Mouse (Mus musculus): Measurements from ENCODE around the gene Cygb.

Gene Cygb

DNA sequence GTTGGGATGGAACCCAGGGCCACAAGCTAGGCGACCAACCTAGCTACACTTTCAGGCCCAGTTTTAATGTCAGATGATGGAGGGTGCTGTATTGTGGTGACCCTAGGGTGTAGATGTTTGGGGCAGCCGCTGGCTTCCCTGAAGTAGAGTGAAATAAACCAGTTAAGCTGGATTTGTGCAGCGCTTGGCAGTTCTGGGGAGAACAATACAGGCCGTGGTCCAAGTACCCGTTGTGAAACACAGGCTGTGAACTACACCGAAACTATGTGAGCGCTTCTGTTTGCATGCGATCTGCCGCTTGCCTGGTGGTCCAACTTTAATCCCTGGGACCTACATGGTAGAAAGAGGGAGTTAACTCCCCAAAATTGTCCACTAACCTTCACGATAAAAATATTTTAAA lies 21.2 kb downstream of the Cygb start:
- DNase-seq, result no peak

- no peak for DNase-seq
Observed at GRCm38 (mm10) chr11:116630171-116630965, 23.7 kb downstream of the Cygb start.

GRCm38 (mm10) chr11:116629472-116629871 lies 24.6 kb downstream of the Cygb start:
- no peak for DNase-seq

GRCm38 (mm10) chr11:116628712-116629111 lies 25.4 kb downstream of the Cygb start:
- peak; percentile 92 to 93 for DNase-seq

- peak; percentile 75 to 77 for DNase-seq
Observed at GRCm38 (mm10) chr11:116627072-116628020, 26.8 kb downstream of the Cygb start.

DNA sequence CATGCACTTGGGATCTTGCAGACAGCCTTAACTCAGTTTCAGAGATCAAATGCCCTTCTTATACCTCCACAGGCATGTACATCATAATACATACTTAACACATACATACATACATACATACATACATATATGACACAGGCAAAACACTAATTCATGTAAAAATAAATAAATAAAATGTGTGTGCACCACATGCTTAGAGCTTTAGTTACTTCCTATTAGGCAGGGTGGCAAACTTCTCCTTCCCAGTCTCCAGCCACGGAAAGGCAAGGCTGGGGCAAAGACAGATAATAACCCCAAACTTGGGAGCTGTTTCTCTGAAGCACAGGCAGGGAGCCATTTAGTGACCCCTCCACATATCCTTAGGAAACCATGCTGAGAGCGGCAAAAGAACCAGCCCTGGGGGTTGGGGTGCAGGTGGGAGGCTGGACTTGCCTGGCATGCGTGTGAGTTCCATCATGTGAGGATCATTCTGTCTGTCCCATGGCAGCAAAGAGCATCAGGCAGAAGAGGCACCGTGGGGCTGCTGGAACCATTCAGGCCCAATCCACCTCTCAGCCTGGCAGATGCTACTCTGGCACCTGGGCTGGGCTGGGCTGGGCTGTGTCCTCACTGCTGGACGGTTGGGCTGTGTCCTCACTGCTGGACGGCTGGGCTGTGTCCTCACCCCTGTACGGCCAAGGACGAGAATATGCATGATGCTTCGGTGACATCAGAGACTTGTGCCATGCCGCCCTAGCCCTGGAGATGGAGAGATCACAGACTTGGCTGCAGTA lies 27.6 kb downstream of the Cygb start, which contains the start of gene Rhbdf2:
Gene Rhbdf2 (minus strand): TSS at position 721 of the 773 bp plus-strand sequence.
- DNase-seq, result no peak

- DNase-seq, result peak; percentile 89 to 90
Observed at GRCm38 (mm10) chr11:116625081-116626000, 28.8 kb downstream of the Cygb start.

GRCm38 (mm10) chr11:116624131-116624832 lies 29.8 kb downstream of the Cygb start:
- DNase-seq, result peak; percentile 95 to 96

DNA sequence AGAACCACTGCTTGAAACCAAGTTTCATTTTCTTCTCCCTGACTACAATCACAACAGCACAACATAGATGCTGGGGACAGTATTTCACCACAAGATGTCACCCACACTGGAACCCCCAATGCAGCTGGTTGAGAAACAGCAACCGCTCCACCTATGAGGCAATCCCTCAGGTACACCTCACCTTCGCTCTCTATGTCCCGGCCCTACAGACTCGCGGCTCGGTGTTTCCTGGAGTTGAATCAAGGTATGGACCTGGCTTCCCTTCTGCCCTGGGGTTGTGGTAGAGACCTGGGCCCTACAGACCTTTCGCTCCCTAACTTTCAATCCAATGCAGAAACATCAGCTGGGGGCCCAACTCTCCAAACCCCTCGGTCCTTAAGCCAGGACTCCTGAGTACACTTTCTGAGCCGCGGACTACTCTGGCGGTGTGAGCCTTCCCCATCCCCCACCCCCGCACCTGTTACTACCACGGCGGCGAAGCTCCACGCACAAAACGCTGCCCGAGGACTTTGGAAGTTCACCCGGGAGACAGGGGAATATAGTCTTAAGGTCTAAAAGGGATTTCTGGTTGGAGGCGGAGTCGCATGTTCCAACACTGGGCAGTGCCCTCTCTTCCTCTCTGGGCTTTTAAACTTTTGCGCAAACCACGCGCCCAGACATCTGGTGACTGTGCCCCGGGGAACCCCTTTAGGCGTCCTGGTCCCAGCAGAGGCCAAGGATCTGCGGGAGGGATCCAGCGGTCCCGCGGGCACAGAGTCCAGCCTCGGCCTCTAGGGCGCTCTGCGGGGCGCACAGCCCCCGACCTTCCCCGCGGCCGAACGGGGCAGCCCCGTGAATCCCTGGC lies 30.6 kb downstream of the Cygb start:
- peak; percentile 32 to 33 for DNase-seq

DNA sequence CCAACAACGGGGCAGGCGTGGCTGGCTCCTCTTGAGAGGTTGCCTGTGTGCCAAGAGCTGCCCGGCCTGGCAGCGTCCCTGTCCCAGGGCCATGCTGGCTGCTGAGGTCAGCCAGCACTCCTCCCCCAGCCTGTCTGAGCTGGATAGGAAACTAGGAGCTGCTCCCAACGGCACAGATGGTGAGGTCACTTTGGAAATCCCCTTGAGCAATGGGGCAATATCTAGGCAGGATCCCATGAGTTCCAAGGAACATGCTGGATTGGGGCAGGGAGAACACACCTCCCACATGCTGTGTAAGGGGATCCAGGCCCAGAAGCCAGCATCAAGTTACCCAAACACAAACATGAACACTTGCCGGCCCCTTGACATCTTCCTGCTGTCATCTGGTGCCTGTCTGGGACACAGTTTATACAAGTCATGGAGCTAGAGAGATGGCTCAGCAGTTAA lies 32.8 kb downstream of the Cygb start:
- DNase-seq, result no peak

DNA sequence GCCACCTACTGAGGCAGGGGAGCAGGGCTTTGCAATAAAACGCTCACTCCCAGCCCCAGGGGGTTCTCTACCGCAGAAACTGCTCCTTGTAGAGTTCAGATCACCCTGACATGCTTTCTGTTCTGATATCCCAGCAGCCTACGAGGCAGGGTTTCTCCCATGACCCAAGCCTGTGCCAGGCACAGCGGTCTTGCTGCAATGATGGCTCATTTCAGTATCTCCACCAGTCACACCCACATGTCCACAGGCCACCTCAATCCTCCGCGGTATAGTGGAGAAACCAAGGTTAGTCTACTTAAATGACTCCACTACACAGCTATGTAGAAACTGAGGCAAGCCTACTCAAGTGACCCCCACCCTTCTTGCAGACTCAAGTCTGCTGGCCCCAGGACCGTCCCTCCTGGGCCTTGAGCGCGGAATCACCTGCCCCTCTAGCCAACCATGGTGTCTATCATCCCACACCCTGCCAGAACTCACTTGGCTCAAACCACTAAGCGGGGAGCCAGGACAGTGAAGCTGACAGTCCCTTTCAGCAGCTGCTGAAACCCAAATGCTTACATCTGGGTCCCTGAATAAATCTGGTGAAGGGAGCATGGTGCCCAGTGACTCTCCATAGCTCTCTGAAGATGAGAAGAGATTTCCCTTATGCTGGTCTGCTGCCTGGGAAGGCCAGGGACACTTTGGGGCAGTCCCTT lies 33.4 kb downstream of the Cygb start:
- no peak for DNase-seq

- no peak for DNase-seq
Observed at GRCm38 (mm10) chr11:116620073-116620472, 34.0 kb downstream of the Cygb start.

GRCm38 (mm10) chr11:116619561-116619960 lies 34.6 kb downstream of the Cygb start:
- no peak for DNase-seq

DNA sequence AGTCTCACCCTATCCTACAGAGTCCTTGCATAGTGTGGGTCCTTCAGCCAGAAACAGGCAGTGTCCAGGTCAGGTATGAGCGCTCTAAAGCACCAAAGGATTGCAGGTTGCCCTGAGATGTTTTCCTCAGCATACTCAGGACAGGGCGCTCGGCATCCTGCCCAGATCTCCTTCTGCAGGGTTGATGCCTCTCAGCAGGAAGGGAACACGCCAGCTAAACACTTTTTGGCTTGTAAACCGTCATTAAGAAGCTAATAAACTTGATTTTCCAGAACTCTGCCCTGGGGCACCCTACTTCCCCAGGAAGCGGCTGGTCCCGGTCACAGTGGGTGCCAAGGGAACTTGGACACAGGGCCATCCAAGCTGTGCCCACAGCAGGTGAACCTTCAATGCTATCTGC lies 35.0 kb downstream of the Cygb start:
- DNase-seq, result no peak

DNA sequence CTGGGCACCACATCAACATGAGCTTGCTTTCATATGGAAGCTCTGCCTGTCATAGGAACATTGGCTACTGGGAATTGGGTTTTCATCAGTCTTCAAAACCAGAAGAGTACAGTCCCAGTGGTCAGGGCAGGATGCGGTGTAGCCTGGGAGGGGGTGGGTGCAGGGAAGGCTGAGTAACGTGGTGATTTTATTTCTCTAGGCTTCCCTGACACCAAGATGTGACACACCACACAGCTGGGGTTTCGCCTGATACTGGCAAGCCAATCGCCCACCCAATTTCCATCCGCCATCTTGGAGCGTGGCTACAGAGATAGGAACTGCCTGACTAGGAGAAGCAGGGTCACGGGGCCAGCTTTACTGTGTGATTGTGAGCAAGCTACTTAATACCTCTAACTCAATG lies 35.4 kb downstream of the Cygb start:
- DNase-seq, result no peak

GRCm38 (mm10) chr11:116617641-116618040 lies 36.5 kb downstream of the Cygb start:
- DNase-seq, result no peak

GRCm38 (mm10) chr11:116616438-116617118 lies 37.5 kb downstream of the Cygb start:
- peak; percentile 55 to 58 for DNase-seq

- DNase-seq, result peak; percentile 55 to 58
Observed at GRCm38 (mm10) chr11:116615735-116616437, 38.2 kb downstream of the Cygb start.
